Mouse (Mus musculus) midbrain, embryonic 13.5 days (tissue): ENCODE results near the gene Vmn2r23. TPM values are rescaled to one million over a fixed set of nuclear protein-coding genes. Genes with fewer than 3 reads are reported as not detected.
"Not testable (repeated sequence)": the region's sequence is repeated elsewhere in the genome, so short reads cannot be mapped to it uniquely, and the experiment has no call there.

Source experiments
- ATAC-seq: fragments of 200-750 bp; cut with Nextera tagmentation; 2 replicates; pipeline ENCODE4 v1.8.0; 2017; ENCODE audit warnings: mild to moderate bottlenecking, moderate TSS enrichment, moderate library complexity
- H3K27ac ChIP-seq: fragments of 300-500 bp; sonication (generic); 2 replicates; pipeline ENCODE4 v1.5.1; 2015; ENCODE audit warnings: inconsistent platforms, mild to moderate bottlenecking, moderate library complexity
- H3K27me3 ChIP-seq: fragments of 300-500 bp; sonication (generic); 2 replicates; pipeline ENCODE4 v1.6.1; 2015; ENCODE audit warnings: mild to moderate bottlenecking, inconsistent platforms
- H3K36me3 ChIP-seq: fragments of 300-500 bp; sonication (generic); 2 replicates; pipeline ENCODE4 v1.6.1; 2015; ENCODE audit warnings: mild to moderate bottlenecking, inconsistent platforms
- H3K4me1 ChIP-seq: fragments of 300-500 bp; sonication (generic); replicated peaks from 2 replicates; pipeline ENCODE4 v1.6.1; 2015; ENCODE audit warnings: inconsistent platforms
- H3K4me2 ChIP-seq: fragments of 300-500 bp; sonication (generic); replicated peaks from 2 replicates; pipeline ENCODE4 v1.6.1; 2015; ENCODE audit warnings: moderate library complexity, mild to moderate bottlenecking, inconsistent platforms
- H3K4me3 ChIP-seq: fragments of 300-500 bp; sonication (generic); replicated peaks from 2 replicates; pipeline ENCODE4 v1.5.1; 2015; ENCODE audit warnings: mild to moderate bottlenecking, inconsistent platforms
- H3K9ac ChIP-seq: fragments of 300-500 bp; sonication (generic); replicated peaks from 2 replicates; pipeline ENCODE4 v1.6.1; 2015; ENCODE audit warnings: mild to moderate bottlenecking, inconsistent platforms
- H3K9me3 ChIP-seq: fragments of 300-500 bp; sonication (generic); 2 replicates; pipeline ENCODE4 v1.6.1; 2016; ENCODE audit warnings: mild to moderate bottlenecking, inconsistent platforms
- WGBS: fragments of 180-500 bp; shearing (Covaris S2); methylation state at CpG from one replicate; pipeline ENCODE4 v1.1.7; 2015; 5-methylcytosine and 5-hydroxymethylcytosine counted together
- polyA plus RNA-seq: library from polyadenylated mRNA; unstranded; fragments of >200 nt; fragmentation: Nextera tagmentation; extraction: Ambion mirVana; gene quantifications from 2 replicates; pipeline ENCODE4 v1.2.1, GENCODE M21; 2015

The Vmn2r23 gene
- not detected in 2 replicates for polyA plus RNA-seq

- H3K4me3 ChIP-seq, result no peak within 1 kb of the TSS
- no peaks in the 10 kb centered on the region for H3K27me3 ChIP-seq
- no peak for ATAC-seq
- peaks cover under 1% of the 10 kb centered on the region; the same call in 1 of the 2 replicates for H3K4me1 ChIP-seq
- H3K36me3 ChIP-seq, result no peaks in the 10 kb centered on the region
- H3K27ac ChIP-seq, result no peak within 1 kb of the TSS
- 86% methylated on average over 1 of the region's 1 CpGs for WGBS
- H3K9ac ChIP-seq, result no peak within 1 kb of the TSS
- no peak within 1 kb of the TSS for H3K4me2 ChIP-seq
- H3K9me3 ChIP-seq, result no peaks in the 10 kb centered on the region
Measured at GRCm38 (mm10) chr6:123702370-123702769, at the start of gene Vmn2r23. Vmn2r23 (plus strand) TSS chr6:123702670.

- Histone ChIP-seq H3K27me3 (no peaks in the 10 kb centered on the region), H3K4me3 (no peak overlapping the region), H3K27ac (no peak overlapping the region), H3K4me1 (no peaks in the 10 kb centered on the region), H3K4me2 (no peak overlapping the region), H3K9ac (no peak overlapping the region), H3K9me3 (no peaks in the 10 kb centered on the region), H3K36me3 (no peaks in the 10 kb centered on the region)
- no peak for ATAC-seq
- 58% methylated on average over 6 of the region's 6 CpGs for WGBS
Measured at GRCm38 (mm10) chr6:123657040-123657439, 45.4 kb upstream of the Vmn2r23 start.

- not testable (repeated sequence) for H3K9ac ChIP-seq, H3K4me3 ChIP-seq, H3K4me1 ChIP-seq, H3K4me2 ChIP-seq, H3K27me3 ChIP-seq, ATAC-seq, H3K36me3 ChIP-seq, H3K9me3 ChIP-seq, H3K27ac ChIP-seq
- 28% methylated on average over 1 of the region's 1 CpGs for WGBS
Measured at GRCm38 (mm10) chr6:123696639-123697038, 5.8 kb upstream of the Vmn2r23 start.

GRCm38 (mm10) chr6:123697213-123697612, 5.3 kb upstream of the Vmn2r23 start:
- no peaks in the 10 kb centered on the region for H3K36me3 ChIP-seq
- no peak overlapping the region for H3K4me3 ChIP-seq
- H3K9me3 ChIP-seq, result no peaks in the 10 kb centered on the region
- peak; percentile 48; the same call in 1 of the 2 replicates for ATAC-seq
- H3K27ac ChIP-seq, result no peak overlapping the region
- no peak overlapping the region for H3K9ac ChIP-seq
- H3K4me2 ChIP-seq, result no peak overlapping the region
- H3K27me3 ChIP-seq, result no peaks in the 10 kb centered on the region
- H3K4me1 ChIP-seq, result peaks cover 7% of the 10 kb centered on the region; the same call in 1 of the 2 replicates

- H3K9ac ChIP-seq, result no peak overlapping the region
- no peaks in the 10 kb centered on the region for H3K27me3 ChIP-seq
- H3K36me3 ChIP-seq, result no peaks in the 10 kb centered on the region
- no peak overlapping the region for H3K4me3 ChIP-seq
- H3K4me1 ChIP-seq, result no peaks in the 10 kb centered on the region
- no peak overlapping the region for H3K27ac ChIP-seq
- no peak overlapping the region for H3K4me2 ChIP-seq
- no peak for ATAC-seq
- H3K9me3 ChIP-seq, result no peaks in the 10 kb centered on the region
- WGBS, result 85% methylated on average over 3 of the region's 3 CpGs
Measured at GRCm38 (mm10) chr6:123770031-123770430, 67.6 kb downstream of the Vmn2r23 start.

- Histone ChIP-seq H3K27ac (no peak within 1 kb of the TSS), H3K4me3 (no peak within 1 kb of the TSS), H3K9me3 (no peaks in the 10 kb centered on the region), H3K36me3 (no peaks in the 10 kb centered on the region), H3K4me2 (no peak within 1 kb of the TSS), H3K27me3 (no peaks in the 10 kb centered on the region), H3K9ac (no peak within 1 kb of the TSS), H3K4me1 (no peaks in the 10 kb centered on the region)
- no peak for ATAC-seq
- 65% methylated on average over 1 of the region's 1 CpGs for WGBS
Measured at GRCm38 (mm10) chr6:123778579-123778978, 76.1 kb downstream of the Vmn2r23 start, which contains the start of gene Vmn2r24. Vmn2r24 (plus strand) TSS chr6:123778879.

- 66% methylated on average over 2 of the region's 2 CpGs for WGBS
- Histone ChIP-seq H3K9me3 (no peaks in the 10 kb centered on the region), H3K9ac (no peak overlapping the region), H3K27me3 (no peaks in the 10 kb centered on the region), H3K36me3 (no peaks in the 10 kb centered on the region), H3K4me1 (no peaks in the 10 kb centered on the region), H3K4me2 (no peak overlapping the region), H3K4me3 (no peak overlapping the region), H3K27ac (no peak overlapping the region)
- no peak for ATAC-seq
Measured at GRCm38 (mm10) chr6:123784857-123785256, 82.4 kb downstream of the Vmn2r23 start.

GRCm38 (mm10) chr6:123793746-123794145, 91.3 kb downstream of the Vmn2r23 start:
- Histone ChIP-seq H3K4me1 (no peaks in the 10 kb centered on the region), H3K36me3 (no peaks in the 10 kb centered on the region), H3K9me3 (no peaks in the 10 kb centered on the region), H3K4me3 (no peak overlapping the region), H3K27me3 (no peaks in the 10 kb centered on the region), H3K27ac (no peak overlapping the region), H3K9ac (no peak overlapping the region), H3K4me2 (no peak overlapping the region)
- 32% methylated on average over 9 of the region's 9 CpGs for WGBS
- no peak for ATAC-seq

Other genes with a start within 250 kb of the Vmn2r23 start
- gene Vmn2r21, start 169.3 kb upstream of the Vmn2r23 start, polyA plus RNA-seq, result not detected in 2 replicates
- gene Vmn2r22, start 51.9 kb upstream of the Vmn2r23 start, polyA plus RNA-seq, result not detected in 2 replicates
- gene Vmn2r24, start 76.2 kb downstream of the Vmn2r23 start, polyA plus RNA-seq, result not detected in 2 replicates
- gene Vmn2r25, start 150.8 kb downstream of the Vmn2r23 start, polyA plus RNA-seq, result not detected in 2 replicates